10 mouse cellular contexts compared by ENCODE assay signal in the genomic region with DNA sequence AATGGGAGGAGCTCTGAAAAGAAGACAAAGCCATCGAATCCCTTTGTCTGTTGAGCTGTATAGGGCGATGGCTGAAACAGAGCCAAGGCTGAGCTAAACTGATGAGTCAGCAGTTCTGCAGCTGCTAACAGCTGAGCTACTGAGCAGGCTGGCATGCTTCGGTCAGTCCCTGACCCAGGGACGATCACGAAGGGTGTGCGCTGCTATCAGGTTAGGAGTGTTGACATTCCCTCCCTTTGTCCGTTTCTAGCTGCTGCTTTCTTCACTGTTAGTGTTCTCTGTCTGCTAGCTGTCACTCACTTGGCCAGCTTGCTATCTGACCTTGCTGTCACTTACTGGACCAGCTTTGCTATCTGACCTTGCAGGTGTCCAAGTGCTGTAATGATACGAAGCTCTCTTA. TPM values are rescaled to one million over a fixed set of nuclear protein-coding genes. Genes with fewer than 3 reads are reported as not detected.
A peak's percentile ranks its signal among the peaks of the same experiment; 100 is the strongest.
DNase-seq lines count a peak whose midpoint lies in the region; ATAC-seq and TF ChIP-seq lines count a peak whose summit lies in the region.
"Had no signal": no experiment of that assay in that cellular context is flagged by ENCODE, and none has a peak within 500 bp of the region (broad histone marks: within the 10 kb centered on the region; RNA-seq: fewer than 3 reads in every experiment).

No protein-coding gene starts in this region.

- H3K4me3 ChIP-seq in lung, postnatal 0 days (ENCODE audit: low read depth, low read length): no peak overlapping the region
- H3K4me3 ChIP-seq in stomach, embryonic 15.5 days (replicated peaks): no peak overlapping the region
- H3K4me3 ChIP-seq: heart, adult 2 months; lung, embryonic 15.5 days had no signal

- no peak for TF ChIP-seq EP300 in lung, postnatal 0 days (IDR thresholded peaks at IDR 0.05)

- no peaks in the 10 kb centered on the region for H3K27me3 ChIP-seq in lung, postnatal 0 days (replicated peaks; ENCODE audit: insufficient read depth, low read length)
- no peaks in the 10 kb centered on the region for H3K27me3 ChIP-seq in stomach, embryonic 15.5 days (replicated peaks)
- H3K27me3 ChIP-seq: lung, embryonic 15.5 days had no signal

- 28% methylated on average over 8 of the region's 8 CpGs for WGBS in lung, postnatal 0 days
- WGBS in stomach, embryonic 15.5 days: 37% methylated on average over 8 of the region's 8 CpGs

- H3K4me1 ChIP-seq in lung, postnatal 0 days (ENCODE audit: insufficient read depth, low read depth, low read length): no peaks in the 10 kb centered on the region
- 0 out of 2 replicates have a peak, but pooled peaks cover 3% of the 10 kb centered on the region for H3K4me1 ChIP-seq in stomach, embryonic 15.5 days
- H3K4me1 ChIP-seq: lung, embryonic 15.5 days had no signal

- H3K9me3 ChIP-seq in lung, postnatal 0 days (ENCODE audit: low read length): no peaks in the 10 kb centered on the region
- H3K9me3 ChIP-seq in stomach, embryonic 15.5 days: no peaks in the 10 kb centered on the region
- H3K9me3 ChIP-seq: lung, embryonic 15.5 days had no signal

- H3K4me2 ChIP-seq in lung, postnatal 0 days (replicated peaks; ENCODE audit: low read depth, low read length): no peak overlapping the region
- H3K4me2 ChIP-seq in stomach, embryonic 15.5 days: no peak overlapping the region
- H3K4me2 ChIP-seq: lung, embryonic 15.5 days had no signal

- H3K27ac ChIP-seq in lung, postnatal 0 days (ENCODE audit: low read length): no peak overlapping the region
- H3K27ac ChIP-seq in stomach, embryonic 15.5 days: no peak overlapping the region
- H3K27ac ChIP-seq: heart, adult 2 months; lung, embryonic 15.5 days had no signal

- H3K36me3 ChIP-seq in lung, postnatal 0 days (ENCODE audit: insufficient read depth, low read length): no peaks in the 10 kb centered on the region
- no peaks in the 10 kb centered on the region for H3K36me3 ChIP-seq in stomach, embryonic 15.5 days
- H3K36me3 ChIP-seq: lung, embryonic 15.5 days had no signal

- TF ChIP-seq CTCF in lung, postnatal 0 days (IDR thresholded peaks at IDR 0.05): no peak

- peak; percentile 30; the same call in 1 of the 2 replicates for ATAC-seq in lung, postnatal 0 days
- peak; percentile 21 to 27; a peak in 2 of 4 replicates for ATAC-seq in hematopoietic stem cell, adult 5-6 weeks (replicated peaks in 1 of 2; ENCODE audit: insufficient read depth in 1 of 2, low FRiP score in 2 of 2, low TSS enrichment in 1 of 2, low read depth in 1 of 2, poor library complexity in 2 of 2, severe bottlenecking in 2 of 2)
- ATAC-seq in stomach, embryonic 15.5 days (ENCODE audit: insufficient read depth, low FRiP score, low read depth): peak; percentile 59; the same call in 1 of the 2 replicates
- no peak for ATAC-seq in monocyte, adult 5-6 weeks (replicated peaks; ENCODE audit: insufficient number of reproducible peaks, low FRiP score, low TSS enrichment, poor library complexity, severe bottlenecking)

- no peak overlapping the region for H3K9ac ChIP-seq in lung, postnatal 0 days (replicated peaks; ENCODE audit: low read depth)
- no peak overlapping the region for H3K9ac ChIP-seq in stomach, embryonic 15.5 days
- H3K9ac ChIP-seq: lung, embryonic 15.5 days had no signal

- DNase-seq in lung, postnatal 0 days (ENCODE audit: low spot score): no peak
- DNase-seq in lung, postnatal 4 days: no peak
- DNase-seq in adrenal gland, postnatal 25 days: peak; percentile 53
- DNase-seq in natural killer cell, adult 2 months (ENCODE audit: low spot score in 2 of 2): no peak
- no peak for DNase-seq in T-cell, adult 2 months (ENCODE audit: low spot score)

RNA-seq across cellular contexts. Expression of gene Clcn7, which starts 6.1 kb away (rescaled TPM):
- polyA plus RNA-seq in lung, postnatal 0 days (2015; fragmentation: Nextera tagmentation; extraction: Ambion mirVana): 18.0 and 19.2 TPM in 2 replicates
- 28.9 and 42.3 TPM in 2 replicates for total RNA-seq in adrenal gland, postnatal 25 days (2021)
- 7.0 and 7.7 TPM in 2 replicates for total RNA-seq in hematopoietic stem cell, adult 5-6 weeks (2017)
- polyA plus RNA-seq in stomach, embryonic 15.5 days (2015; fragmentation: Nextera tagmentation; extraction: Ambion mirVana): 18.1 and 21.1 TPM in 2 replicates
- total RNA-seq in monocyte, adult 5-6 weeks (2017): 16.3 to 21.8 TPM (median 20.8 TPM) in 3 replicates

RNA-seq across cellular contexts. Expression of gene Ptx4, which starts 6.5 kb away (rescaled TPM):
- polyA plus RNA-seq in lung, postnatal 0 days (2015; fragmentation: Nextera tagmentation; extraction: Ambion mirVana): 0.25 and 0.32 TPM in 2 replicates
- total RNA-seq in adrenal gland, postnatal 25 days (2021): not detected in 2 replicates
- 0.40 TPM in 1 of 2 replicates, not detected in the other for total RNA-seq in hematopoietic stem cell, adult 5-6 weeks (2017)
- polyA plus RNA-seq in stomach, embryonic 15.5 days (2015; fragmentation: Nextera tagmentation; extraction: Ambion mirVana): 0.12 and 0.36 TPM in 2 replicates
- total RNA-seq in monocyte, adult 5-6 weeks (2017): not detected in 3 replicates

RNA-seq across cellular contexts. Expression of gene Telo2, which starts 11.3 kb away (rescaled TPM):
- polyA plus RNA-seq in lung, postnatal 0 days (2015; fragmentation: Nextera tagmentation; extraction: Ambion mirVana): 13.7 and 13.9 TPM in 2 replicates
- total RNA-seq in adrenal gland, postnatal 25 days (2021): 26.3 and 27.2 TPM in 2 replicates
- 22.5 and 28.7 TPM in 2 replicates for total RNA-seq in hematopoietic stem cell, adult 5-6 weeks (2017)
- 38.6 and 40.2 TPM in 2 replicates for polyA plus RNA-seq in stomach, embryonic 15.5 days (2015; fragmentation: Nextera tagmentation; extraction: Ambion mirVana)
- total RNA-seq in monocyte, adult 5-6 weeks (2017): 13.3 to 21.2 TPM (median 17.5 TPM) in 3 replicates

RNA-seq across cellular contexts. Expression of gene Ccdc154, which starts 35.2 kb away (rescaled TPM):
- polyA plus RNA-seq in lung, postnatal 0 days (2015; fragmentation: Nextera tagmentation; extraction: Ambion mirVana): 0.51 and 0.77 TPM in 2 replicates
- 0.15 TPM in 1 of 2 replicates, not detected in the other for total RNA-seq in adrenal gland, postnatal 25 days (2021)
- total RNA-seq in hematopoietic stem cell, adult 5-6 weeks (2017): not detected in 2 replicates
- 0.46 and 0.62 TPM in 2 replicates for polyA plus RNA-seq in stomach, embryonic 15.5 days (2015; fragmentation: Nextera tagmentation; extraction: Ambion mirVana)
- not detected in 3 replicates for total RNA-seq in monocyte, adult 5-6 weeks (2017)
- total RNA-seq: heart, adult 2 months had no signal

RNA-seq across cellular contexts. Expression of gene Tmem204, which starts 43.7 kb away (rescaled TPM):
- 186 and 218 TPM in 2 replicates for polyA plus RNA-seq in lung, postnatal 0 days (2015; fragmentation: Nextera tagmentation; extraction: Ambion mirVana)
- total RNA-seq in adrenal gland, postnatal 25 days (2021): 27.7 and 31.5 TPM in 2 replicates
- not detected in 2 replicates for total RNA-seq in hematopoietic stem cell, adult 5-6 weeks (2017)
- polyA plus RNA-seq in stomach, embryonic 15.5 days (2015; fragmentation: Nextera tagmentation; extraction: Ambion mirVana): 23.5 and 23.7 TPM in 2 replicates
- total RNA-seq in monocyte, adult 5-6 weeks (2017): not detected in 3 replicates
